Mouse (Mus musculus): ENCODE measurements around the gene Gm48552.

GRCm38 (mm10) chr10:81356991-81357844 lies 31.6 kb upstream of the Gm48552 start, which contains the start of gene Mfsd12:
- no peak for TF ChIP-seq CTCF (IDR thresholded peaks at IDR 0.05; ENCODE audit: insufficient read depth, low read depth, low read length)
- TF ChIP-seq POLR2A (IDR thresholded peaks at IDR 0.05; ENCODE audit: insufficient read depth, low read depth, low read length) = peak; percentile 73

Measured in olfactory bulb, adult 2 months (tissue).